Mouse (Mus musculus) myocyte (in vitro differentiated cells): Measurements from ENCODE around the gene Ppp3ca.

Experiments
- MYOD1 ChIP-seq, 3 experiments: IDR thresholded peaks; one replicate each; pipeline ENCODE4 v1.6.1; 2011; ENCODE audit warnings: control low read depth in 2 of 3, low read depth in 2 of 3, mild to moderate bottlenecking in 2 of 3, moderate library complexity in 1 of 3; ENCODE audit not compliant: insufficient read length in 2 of 3, control insufficient read depth in 1 of 3
- POLR2A ChIP-seq: IDR thresholded peaks from one replicate; pipeline ENCODE4 v1.6.1; 2011; ENCODE audit warnings: low read depth, mild to moderate bottlenecking, control low read depth, moderate library complexity; ENCODE audit not compliant: insufficient read length
- POLR2AphosphoS2 ChIP-seq: IDR thresholded peaks from one replicate; pipeline ENCODE4 v1.6.1; 2011; ENCODE audit warnings: low read depth, control low read depth; ENCODE audit not compliant: insufficient read length
- TCF12 ChIP-seq: IDR thresholded peaks from one replicate; pipeline ENCODE4 v1.6.1; 2011; ENCODE audit warnings: mild to moderate bottlenecking, control low read depth; ENCODE audit not compliant: poor library complexity, insufficient read depth, severe bottlenecking
- TCF3 ChIP-seq: IDR thresholded peaks from one replicate; pipeline ENCODE4 v1.6.1; 2011; ENCODE audit warnings: low read depth, control low read depth; ENCODE audit not compliant: insufficient read length

- no peak for TF ChIP-seq TCF3
- TF ChIP-seq POLR2AphosphoS2: no peak
- no peak for TF ChIP-seq POLR2A
- no peak for TF ChIP-seq MYOD1 (IDR thresholded peaks at IDR 0.05; ENCODE audit: control insufficient read depth in 1 of 3, insufficient read length in 2 of 3, low read depth in 2 of 3)
- TF ChIP-seq TCF12: no peak
Observed at GRCm38 (mm10) chr3:136862051-136862837, 192.3 kb downstream of the Ppp3ca start.
